Mouse (Mus musculus) kidney, adult 8-10 months (tissue): ENCODE data around the gene Lrrc66.

Experiments used
- DNase-seq, 2 experiments: peaks; one replicate each; pipeline ENCODE4 v3.0.0; 2022

Lrrc66 gene

GRCm38 (mm10) chr5:73632291-73632690 is at the start of gene Lrrc66:
Gene Lrrc66 (minus strand): TSS chr5:73632526.
- peak; percentile 49 to 72 for DNase-seq

DNA sequence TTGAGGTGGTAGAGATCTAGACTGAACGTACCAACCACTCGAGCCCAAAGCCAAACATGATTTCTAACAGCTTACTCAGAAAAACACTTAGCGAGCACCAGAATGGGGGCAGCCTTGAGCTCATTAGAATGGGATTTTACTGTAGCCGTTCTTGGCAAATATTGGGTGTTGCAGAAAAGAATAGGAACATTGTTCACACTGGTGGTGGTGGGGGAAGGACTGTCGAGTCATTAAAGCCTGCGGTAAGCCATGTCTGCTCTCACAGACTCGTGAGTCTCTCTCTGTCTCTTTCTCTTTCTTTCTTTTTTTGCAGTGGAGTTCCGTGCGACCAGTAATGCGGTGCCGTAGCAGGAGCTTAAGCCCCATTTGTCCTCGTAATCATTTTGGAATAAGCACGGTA is 44.3 kb upstream of the Lrrc66 start:
- DNase-seq, result no peak

DNA sequence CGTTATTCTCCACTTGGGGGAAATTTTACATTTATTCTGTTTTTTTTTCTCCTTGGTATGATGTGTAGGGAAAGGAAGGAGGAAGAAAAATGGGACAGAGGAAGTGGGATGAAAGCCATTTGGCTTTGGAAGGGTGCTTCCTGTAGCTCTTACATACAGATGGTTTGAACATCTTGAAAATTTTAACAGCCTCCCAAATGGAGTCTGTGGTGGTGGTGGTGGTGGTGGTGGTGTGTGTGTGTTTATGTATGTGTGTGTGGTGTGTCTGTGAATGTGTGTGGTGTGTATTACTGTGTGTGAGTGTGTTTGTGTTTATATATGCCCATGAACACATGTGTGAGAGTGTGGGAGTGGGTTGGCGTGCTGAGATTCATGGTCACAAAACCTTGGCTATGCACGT is 43.3 kb upstream of the Lrrc66 start:
- DNase-seq, result no peak

- DNase-seq, result no peak
These were observed 37.1 kb upstream of the Lrrc66 start for GRCm38 (mm10) chr5:73669386-73669785.

DNA sequence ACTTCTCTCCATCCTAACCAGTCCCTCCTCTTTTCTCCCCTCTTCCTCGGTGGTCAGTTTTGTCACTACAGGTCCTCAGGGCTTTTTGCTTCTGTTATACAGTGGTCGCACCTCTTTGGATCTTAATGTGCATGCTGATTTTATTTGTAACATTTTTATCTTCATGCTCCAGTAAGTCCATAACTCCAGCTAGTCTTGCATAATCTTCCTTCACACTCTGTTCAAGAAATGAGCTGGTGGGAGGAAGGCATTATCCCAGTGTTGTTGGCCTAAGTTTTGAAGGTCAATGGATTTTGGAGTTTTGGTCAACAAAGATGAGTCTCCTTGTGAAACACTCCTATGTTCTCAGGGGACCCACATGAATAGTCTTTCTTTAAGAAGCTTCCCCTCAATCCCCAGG is 35.6 kb upstream of the Lrrc66 start:
- DNase-seq, result no peak

GRCm38 (mm10) chr5:73666695-73667094 is 34.4 kb upstream of the Lrrc66 start:
- no peak for DNase-seq

DNA sequence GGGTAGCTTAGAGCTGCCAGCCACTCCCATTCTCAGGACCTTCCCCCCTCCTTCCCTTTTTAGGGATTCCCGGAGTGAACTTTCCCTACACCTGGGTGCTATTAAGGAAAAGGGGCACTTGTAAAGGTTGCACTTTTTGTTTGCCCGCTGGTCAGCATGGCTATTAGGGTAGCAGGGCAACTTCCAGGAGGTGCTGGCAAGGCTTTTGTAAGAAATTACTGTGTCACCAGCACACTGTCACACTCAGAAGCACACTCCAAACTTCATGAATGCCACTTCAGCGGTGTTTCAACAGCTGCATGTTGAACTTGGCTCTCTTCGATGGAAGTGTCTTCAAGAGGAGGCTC is 19.5 kb upstream of the Lrrc66 start:
- DNase-seq, result no peak

DNA sequence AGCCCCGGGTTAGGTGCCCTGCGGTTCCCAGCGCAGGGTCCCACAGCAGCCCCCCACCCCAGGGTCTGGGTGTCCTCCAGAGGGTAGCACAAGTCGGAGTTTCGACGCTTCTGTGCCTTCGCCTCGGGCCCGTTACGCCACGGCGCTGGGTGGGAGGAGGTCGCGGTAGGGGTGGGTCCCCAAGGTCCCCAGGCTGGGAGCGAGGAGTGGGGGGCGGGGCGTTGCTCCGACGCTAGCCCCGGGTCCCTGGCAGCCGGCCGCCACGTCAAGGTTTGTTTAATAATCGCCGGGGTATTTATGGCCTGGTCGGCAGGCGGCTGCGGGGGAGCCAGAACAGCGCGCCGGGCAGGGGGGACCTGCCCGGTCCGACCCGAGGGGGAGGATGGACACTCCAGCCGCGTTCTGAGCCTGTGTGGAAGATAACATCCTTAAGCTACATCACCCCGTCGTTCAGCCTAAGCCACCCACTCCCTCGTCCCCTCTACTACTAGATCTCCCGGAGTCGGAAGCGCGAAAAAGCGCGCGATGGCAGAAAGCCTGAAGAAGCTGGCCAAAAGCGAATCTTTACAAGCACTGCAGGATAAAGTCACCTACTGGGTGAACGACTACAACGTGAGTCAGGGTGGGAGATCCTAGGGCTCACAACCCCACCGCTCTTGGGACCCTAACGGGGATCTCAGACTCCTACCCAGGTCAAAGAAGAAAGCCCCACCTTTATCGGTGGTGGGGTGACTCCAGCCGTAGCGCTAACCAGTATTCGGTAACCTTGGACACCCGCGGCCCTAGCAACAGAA is 18.9 kb upstream of the Lrrc66 start, which contains the start of gene Spata18:
Gene Spata18, plus strand, starts transcription at position 319 of the 794 bp plus-strand sequence.
- no peak for DNase-seq

DNA sequence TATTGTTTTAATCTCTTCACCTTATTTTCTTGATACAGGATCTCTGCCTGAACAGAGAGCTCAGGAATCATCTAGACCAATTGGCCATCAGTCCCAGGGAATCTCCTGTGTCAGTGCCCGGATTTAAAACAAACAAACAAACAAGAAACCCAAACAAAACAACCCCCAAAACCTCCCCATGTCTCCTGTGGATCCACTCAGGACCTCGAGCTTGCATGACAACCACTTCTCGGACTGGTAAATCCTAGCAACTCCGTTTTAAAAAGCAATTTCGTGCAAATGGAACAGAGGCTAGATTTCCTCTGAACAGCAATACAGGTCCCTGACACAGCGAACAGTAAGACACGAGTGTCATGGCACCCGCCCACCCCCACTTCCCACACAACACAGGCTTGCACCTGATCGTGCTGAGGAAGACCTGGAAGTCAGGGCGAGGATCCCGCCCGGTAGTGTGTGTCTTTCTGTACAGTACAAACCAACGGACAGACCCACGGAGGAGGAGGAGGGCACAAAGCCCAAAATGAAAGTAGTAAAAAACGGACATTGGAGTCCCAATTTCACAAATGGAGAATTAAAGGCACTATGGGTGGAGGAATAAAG is 18.1 kb upstream of the Lrrc66 start:
- DNase-seq, result peak in 1 of 2 experiments; percentile 19

- DNase-seq, result peak; percentile 77 to 87
These were observed 15.1 kb upstream of the Lrrc66 start, which contains the start of gene Sgcb for GRCm38 (mm10) chr5:73647261-73647900. Gene Sgcb (minus strand): TSS chr5:73647790.

GRCm38 (mm10) chr5:73642091-73642490 is 9.8 kb upstream of the Lrrc66 start:
- peak in 1 of 2 experiments; percentile 46 for DNase-seq

- DNase-seq, result no peak
These were observed 8.7 kb upstream of the Lrrc66 start for GRCm38 (mm10) chr5:73641058-73641457.

- no peak for DNase-seq
These were observed 5.2 kb upstream of the Lrrc66 start for GRCm38 (mm10) chr5:73637337-73638107.

GRCm38 (mm10) chr5:73633141-73633540 is 815 bp upstream of the Lrrc66 start:
- DNase-seq, result peak; percentile 49 to 80

GRCm38 (mm10) chr5:73631001-73631558 is 1.2 kb downstream of the Lrrc66 start:
- no peak for DNase-seq

GRCm38 (mm10) chr5:73630141-73630540 is 2.2 kb downstream of the Lrrc66 start:
- no peak for DNase-seq

GRCm38 (mm10) chr5:73627991-73628390 is 4.3 kb downstream of the Lrrc66 start:
- DNase-seq, result no peak

- no peak for DNase-seq
These were observed 4.8 kb downstream of the Lrrc66 start for GRCm38 (mm10) chr5:73627559-73627958.

DNA sequence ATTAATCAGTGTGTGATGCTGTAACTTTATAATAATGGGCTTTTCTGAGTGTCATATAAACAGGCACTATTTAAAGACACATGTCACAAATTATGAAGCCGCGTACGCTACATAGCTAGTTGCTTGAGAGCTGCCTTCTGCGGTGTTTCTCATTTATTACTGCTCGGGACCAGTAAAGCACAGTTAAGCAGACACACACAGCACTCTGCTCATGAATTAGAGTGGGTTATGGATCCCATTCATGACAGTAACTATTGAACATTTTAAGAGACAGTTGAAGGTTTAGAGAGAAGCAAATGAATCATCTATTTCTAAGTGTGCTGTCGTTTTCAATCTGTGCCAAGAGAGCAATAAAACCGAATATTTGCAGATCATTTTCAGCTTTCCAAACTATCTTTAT is 5.5 kb downstream of the Lrrc66 start:
- no peak for DNase-seq

DNA sequence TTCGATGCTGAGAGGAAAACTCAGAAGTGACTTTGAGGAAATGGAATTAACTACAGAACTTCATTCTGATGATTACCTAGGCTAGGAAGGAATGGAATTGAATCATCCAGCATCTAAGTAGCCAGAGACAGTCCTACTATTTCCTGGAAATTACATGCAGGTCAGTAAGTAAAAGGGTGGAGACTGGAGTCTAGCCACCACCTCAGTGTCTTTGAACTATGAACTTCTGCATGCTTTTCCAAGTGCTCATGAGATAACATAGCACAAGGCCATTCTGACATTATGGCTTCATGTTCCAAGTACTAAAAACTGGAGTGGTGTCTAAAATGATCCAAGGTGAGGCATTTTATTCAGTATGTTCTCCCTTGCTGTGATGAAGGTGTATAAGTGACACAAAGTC is 6.8 kb downstream of the Lrrc66 start:
- DNase-seq, result no peak

DNA sequence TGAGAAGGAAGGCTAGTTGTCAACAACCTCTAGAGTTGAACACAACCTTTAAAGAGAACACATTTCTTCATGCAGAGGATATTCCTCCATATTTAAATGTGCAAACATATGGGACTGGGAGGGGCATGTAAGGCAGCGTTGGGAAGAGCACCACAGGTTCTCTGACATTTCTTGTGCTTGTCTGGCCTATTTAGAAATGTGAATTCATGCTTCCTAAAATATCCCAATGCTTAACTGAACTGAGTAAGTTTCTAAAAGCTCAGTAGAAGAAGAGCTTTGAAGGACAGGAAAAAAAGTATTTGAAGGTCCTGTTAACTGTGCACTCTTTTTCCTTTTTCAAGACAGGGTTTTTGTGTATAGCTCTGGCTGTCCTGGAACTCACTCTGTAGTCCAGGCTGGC is 13.4 kb downstream of the Lrrc66 start:
- DNase-seq, result no peak

DNA sequence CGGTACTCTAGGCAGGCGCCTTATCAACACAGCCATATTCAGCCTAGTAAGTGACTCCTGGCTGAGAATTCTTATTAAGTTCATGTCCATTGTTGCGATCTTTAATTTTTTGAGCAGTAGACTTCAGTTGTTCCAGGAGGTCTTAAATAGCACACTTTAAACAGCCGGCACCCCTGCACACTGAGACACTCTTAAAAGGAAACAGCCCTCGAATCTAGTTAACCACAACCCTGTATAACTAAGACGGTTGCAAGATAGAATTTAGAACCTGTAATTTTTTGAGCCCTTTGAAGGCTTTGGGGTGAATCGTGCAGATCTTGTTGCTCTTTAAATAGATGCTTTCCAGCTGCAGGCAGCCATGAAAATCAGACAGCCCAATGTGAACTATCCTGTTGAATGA is 17.1 kb downstream of the Lrrc66 start:
- DNase-seq, result no peak

DNA sequence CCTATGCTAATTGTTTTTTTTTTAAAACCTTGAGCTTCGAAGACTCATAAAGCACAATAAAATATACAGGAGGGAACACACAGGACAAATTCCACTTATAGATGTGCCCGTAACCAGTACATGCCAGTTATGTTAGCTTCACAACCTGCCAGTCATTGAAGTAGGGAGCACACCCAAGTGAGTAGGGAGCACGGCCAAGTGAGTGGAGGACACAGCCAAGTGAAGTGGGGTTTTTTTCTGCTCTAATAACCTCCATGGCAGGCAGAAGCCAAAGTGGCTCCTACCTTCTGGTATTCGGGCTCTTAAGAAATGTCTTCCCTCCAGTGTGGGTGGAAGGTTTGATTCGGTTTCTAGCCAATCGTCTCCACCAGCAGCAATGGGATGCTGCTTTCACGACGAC is 19.0 kb downstream of the Lrrc66 start:
- no peak for DNase-seq
